Mouse (Mus musculus) C2C12 (cell line): Measurements from ENCODE around the gene Ciz1. TPM values are rescaled to one million over a fixed set of nuclear protein-coding genes. Genes with fewer than 3 reads are reported as not detected.

Experiments
- H3K27me3 ChIP-seq: one replicate; pipeline ENCODE4 v1.6.1; 2011; ENCODE audit not compliant: control insufficient read depth, insufficient read depth, insufficient read length
- H3K36me3 ChIP-seq: one replicate; pipeline ENCODE4 v1.6.1; 2011; ENCODE audit not compliant: control insufficient read depth, insufficient read depth
- H3K4me3 ChIP-seq: one replicate; pipeline ENCODE4 v1.5.1; 2011; ENCODE audit warnings: mild to moderate bottlenecking, control low read depth; ENCODE audit not compliant: poor library complexity, insufficient read depth, severe bottlenecking
- H3K79me2 ChIP-seq: one replicate; pipeline ENCODE4 v1.6.1; 2011; ENCODE audit not compliant: control insufficient read depth, insufficient read depth
- H3K79me3 ChIP-seq: one replicate; pipeline ENCODE4 v1.6.1; 2011; ENCODE audit warnings: low read depth, control low read depth
- H3ac ChIP-seq: one replicate; pipeline ENCODE3; 2011; ENCODE audit warnings: low read depth; ENCODE audit not compliant: control insufficient read depth, insufficient read length
- CEBPB ChIP-seq: IDR thresholded peaks from one replicate; pipeline ENCODE4 v1.6.1; 2011; ENCODE audit warnings: low read depth, mild to moderate bottlenecking, control low read depth, moderate library complexity
- CTCF ChIP-seq: IDR thresholded peaks from one replicate; pipeline ENCODE4 v1.5.1; 2011; ENCODE audit not compliant: control insufficient read depth, insufficient read depth, insufficient read length
- FOSL1 ChIP-seq: IDR thresholded peaks from one replicate; pipeline ENCODE4 v1.8.0; 2011; ENCODE audit warnings: mild to moderate bottlenecking, low read length; ENCODE audit not compliant: poor library complexity, insufficient read depth, severe bottlenecking
- MAX ChIP-seq: IDR thresholded peaks from one replicate; pipeline ENCODE4 v1.6.1; 2011; ENCODE audit warnings: mild to moderate bottlenecking, control low read depth
- MYOD1 ChIP-seq: IDR thresholded peaks from one replicate; pipeline ENCODE4 v1.6.1; 2011; ENCODE audit warnings: low read depth; ENCODE audit not compliant: control insufficient read depth, insufficient read length
- MYOG ChIP-seq: IDR thresholded peaks from one replicate; pipeline ENCODE4 v1.6.1; 2011; ENCODE audit not compliant: control insufficient read depth, insufficient read length; ENCODE audit errors: extremely low read depth
- USF1 ChIP-seq: IDR thresholded peaks from one replicate; pipeline ENCODE4 v1.6.1; 2011; ENCODE audit warnings: low read depth, mild to moderate bottlenecking, control low read depth, moderate library complexity
- polyA plus RNA-seq: library from polyadenylated mRNA; unstranded; fragments of >200 nt; fragmentation: generic; extraction: Trizol; gene quantifications from one replicate; pipeline ENCODE4 v1.2.1, GENCODE M21; 2012; ENCODE audit warnings: missing spikeins

Ciz1 gene
- polyA plus RNA-seq, 1 experiment: 43.5 TPM

DNA sequence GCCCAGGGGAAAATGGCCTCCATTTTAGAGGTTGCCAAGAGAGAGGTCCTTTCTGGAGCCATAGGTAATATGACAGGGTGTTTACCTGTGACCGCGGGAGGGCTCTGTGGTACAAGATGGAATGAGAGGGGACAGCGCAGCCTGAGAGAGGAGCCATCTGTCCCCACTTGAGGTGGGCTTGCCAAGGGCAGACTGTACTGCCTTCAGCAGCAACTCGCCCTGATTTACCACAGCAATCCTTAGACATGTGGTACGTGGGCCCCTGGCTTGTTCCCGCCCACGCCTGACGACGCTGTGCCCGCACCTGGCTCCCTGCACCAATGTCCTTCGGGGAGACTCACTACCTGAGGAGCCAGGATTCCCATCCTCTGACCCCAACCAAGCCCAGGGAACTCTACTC is 3.8 kb upstream of the Ciz1 start:
- Histone ChIP-seq H3ac (no peak overlapping the region), H3K79me3 (no peaks in the 10 kb centered on the region), H3K27me3 (no peaks in the 10 kb centered on the region), H3K36me3 (no peaks in the 10 kb centered on the region), H3K4me3 (no peak overlapping the region), H3K79me2 (peaks cover 8% of the 10 kb centered on the region)
- TF ChIP-seq USF1: no peak
- TF ChIP-seq FOSL1: no peak
- no peak for TF ChIP-seq MYOD1
- TF ChIP-seq CTCF: no peak

DNA sequence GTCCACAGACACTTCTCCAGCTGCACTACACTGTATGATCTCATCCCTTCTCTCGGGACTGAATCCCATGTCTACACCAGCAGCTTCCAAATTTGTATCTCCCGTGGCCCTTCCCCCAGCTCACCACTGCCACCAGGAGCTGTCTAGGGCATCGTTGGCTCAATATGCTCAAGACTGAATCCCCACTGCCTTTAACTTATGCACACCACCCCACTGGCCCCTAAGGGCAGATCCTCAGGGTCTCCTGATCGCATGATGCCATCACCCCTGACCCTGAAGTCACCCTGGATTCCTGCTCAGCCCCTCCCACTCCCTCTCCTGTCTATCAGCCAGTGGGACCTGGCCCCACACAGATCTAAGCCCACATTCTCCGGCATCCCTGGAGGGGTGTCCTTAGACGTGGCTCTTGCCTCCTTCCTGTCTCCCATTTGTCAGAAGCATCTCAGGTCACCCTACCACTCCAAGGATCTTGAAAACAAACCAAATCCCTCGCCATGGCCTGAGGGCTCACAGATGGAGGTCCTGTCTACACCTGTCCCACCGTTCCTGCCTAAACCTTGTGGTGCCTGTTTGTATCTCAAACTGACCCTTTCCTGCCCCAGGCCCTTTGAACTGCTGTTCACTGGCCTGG is 2.4 kb upstream of the Ciz1 start:
- Histone ChIP-seq H3K79me2 (peaks cover 8% of the 10 kb centered on the region), H3K36me3 (no peaks in the 10 kb centered on the region), H3ac (no peak overlapping the region), H3K79me3 (no peaks in the 10 kb centered on the region), H3K4me3 (no peak overlapping the region), H3K27me3 (no peaks in the 10 kb centered on the region)
- TF ChIP-seq MAX (no peak), CEBPB (no peak), MYOD1 (no peak), USF1 (no peak), CTCF (no peak), FOSL1 (no peak), MYOG (no peak)

DNA sequence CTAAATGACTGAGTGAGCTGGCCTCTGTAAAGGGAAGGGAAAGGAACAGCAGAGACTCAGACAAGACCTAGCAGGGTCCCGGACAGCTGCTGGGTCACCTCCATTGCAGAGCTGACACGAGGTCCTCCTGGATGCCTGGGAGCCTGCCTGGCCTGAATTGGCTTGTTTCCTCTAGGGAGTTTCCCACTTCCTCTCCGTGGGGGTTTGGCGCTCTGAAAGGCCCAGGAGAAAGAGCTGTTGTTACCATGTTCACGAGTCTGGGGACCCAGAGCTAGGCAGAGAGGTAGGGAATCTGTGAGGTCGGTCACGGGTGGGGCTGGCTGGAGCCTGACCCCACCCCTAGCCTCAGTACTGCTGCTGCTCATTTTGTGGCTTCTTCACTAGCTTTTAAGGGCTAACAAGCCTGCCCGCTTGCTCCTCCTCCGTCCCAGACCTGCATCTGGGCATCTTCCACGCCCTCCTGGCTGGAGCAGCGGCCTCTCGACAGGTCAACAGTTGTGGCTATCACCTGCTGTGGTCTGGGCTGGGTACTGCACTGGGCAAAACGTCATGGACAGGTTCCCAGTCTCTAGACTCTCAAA is 1.6 kb upstream of the Ciz1 start:
- no peaks in the 10 kb centered on the region for H3K27me3 ChIP-seq
- H3K36me3 ChIP-seq: no peaks in the 10 kb centered on the region
- no peak overlapping the region for H3ac ChIP-seq
- H3K79me2 ChIP-seq: peaks cover 8% of the 10 kb centered on the region
- no peak overlapping the region for H3K4me3 ChIP-seq
- no peaks in the 10 kb centered on the region for H3K79me3 ChIP-seq
- no peak for TF ChIP-seq FOSL1
- no peak for TF ChIP-seq MYOD1
- TF ChIP-seq MAX: no peak
- no peak for TF ChIP-seq CTCF
- TF ChIP-seq CEBPB: no peak
- no peak for TF ChIP-seq USF1
- no peak for TF ChIP-seq MYOG

DNA sequence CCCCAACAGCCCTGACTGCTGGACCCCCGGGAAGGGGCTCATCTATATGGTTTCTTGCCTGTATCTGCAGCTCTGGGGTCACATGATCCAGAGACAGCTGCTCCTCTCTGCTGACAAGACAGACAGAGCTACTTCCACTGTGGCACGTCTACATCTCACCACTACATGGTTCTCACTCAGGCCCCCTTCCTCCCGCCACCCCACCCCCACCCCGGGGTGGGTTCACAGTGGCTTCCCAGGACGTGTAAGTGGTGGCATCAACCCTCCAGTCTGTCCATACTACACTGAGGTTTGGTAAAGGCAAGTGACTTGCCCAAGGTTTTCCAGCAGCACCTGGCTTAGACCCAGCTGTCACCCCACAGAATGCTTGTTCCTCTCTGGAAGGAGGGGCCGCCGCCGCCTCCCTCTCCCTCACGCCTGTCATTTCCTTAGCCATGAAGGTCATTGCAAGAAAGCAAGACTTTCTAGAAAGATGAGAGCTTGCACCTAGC is 611 bp upstream of the Ciz1 start:
- Histone ChIP-seq H3K36me3 (no peaks in the 10 kb centered on the region), H3K79me2 (peaks cover 8% of the 10 kb centered on the region), H3K4me3 (no peak overlapping the region)

DNA sequence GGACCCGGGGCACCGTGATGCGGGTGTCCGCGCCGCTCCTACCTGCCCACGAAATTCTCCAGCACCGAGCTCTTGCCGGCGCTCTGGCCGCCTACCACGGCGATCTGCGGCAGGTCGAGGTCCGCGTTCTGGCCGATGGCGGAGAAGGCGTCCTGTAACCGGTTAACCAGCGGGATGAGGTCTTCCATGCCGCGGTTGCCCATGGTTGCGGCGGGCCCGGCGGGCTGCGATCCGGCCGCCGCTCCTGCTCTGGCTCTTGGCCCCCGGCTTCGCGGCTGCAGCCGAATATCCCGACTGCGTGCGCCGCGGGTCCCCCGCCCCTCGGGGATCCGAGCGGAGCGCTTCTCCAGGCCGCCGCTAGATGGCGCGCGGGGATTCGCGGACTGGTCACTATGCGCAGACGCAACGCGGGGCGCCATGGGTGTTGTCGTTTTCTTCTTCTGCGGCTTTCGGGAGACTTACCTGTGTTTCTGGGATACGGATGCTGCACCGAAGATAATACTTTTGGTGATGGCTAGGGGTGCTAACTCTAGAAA is 948 bp downstream of the Ciz1 start, which contains the start of gene Dnm1:
TSS of gene Dnm1 (minus strand) at position 332 of the 536 bp plus-strand sequence.
- Histone ChIP-seq H3K79me2 (peaks cover 8% of the 10 kb centered on the region), H3K4me3 (peak within 1 kb of the TSS; percentile 55)
- TF ChIP-seq CTCF: peak; percentile 98
- TF ChIP-seq USF1: no peak
- TF ChIP-seq MYOD1: no peak
- peak; percentile 53 for TF ChIP-seq MAX

More for the DNA sequence above, 611 bp upstream of the Ciz1 start:
- Histone ChIP-seq H3ac (no peak overlapping the region), H3K27me3 (no peaks in the 10 kb centered on the region), H3K79me3 (no peaks in the 10 kb centered on the region)
- TF ChIP-seq MYOG (no peak), USF1 (peak; percentile 39)

DNA sequence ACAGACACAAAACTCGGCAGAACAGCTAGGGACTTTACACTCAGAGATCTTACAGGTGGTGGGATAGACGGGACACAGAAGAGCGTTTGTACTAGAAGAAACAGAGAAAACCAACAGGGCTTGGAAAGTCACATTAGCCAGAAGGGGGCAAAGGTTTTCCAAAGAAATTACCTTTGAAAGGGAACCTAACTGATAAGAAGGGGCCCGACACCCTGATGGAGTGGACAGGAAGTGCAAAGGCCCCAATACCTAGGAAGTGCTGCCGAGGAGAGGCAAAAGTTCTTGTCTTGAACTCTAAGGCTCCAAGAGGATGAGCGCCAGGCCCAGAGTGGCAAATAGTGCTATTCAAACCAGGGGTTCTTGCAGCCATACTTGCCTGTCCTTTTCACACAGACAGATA is 1.7 kb downstream of the Ciz1 start:
- Histone ChIP-seq H3K27me3 (peaks cover 3% of the 10 kb centered on the region), H3K4me3 (no peak overlapping the region), H3K79me3 (no peaks in the 10 kb centered on the region), H3ac (no peak overlapping the region), H3K79me2 (peaks cover 8% of the 10 kb centered on the region), H3K36me3 (no peaks in the 10 kb centered on the region)
- TF ChIP-seq MAX (no peak), CEBPB (no peak), USF1 (no peak), MYOD1 (no peak), MYOG (no peak)

More for the DNA sequence above, 948 bp downstream of the Ciz1 start, which contains the start of gene Dnm1:
- no peaks in the 10 kb centered on the region for H3K36me3 ChIP-seq
- H3ac ChIP-seq: peak within 1 kb of the TSS; percentile 60
- H3K79me3 ChIP-seq: no peaks in the 10 kb centered on the region
- no peaks in the 10 kb centered on the region for H3K27me3 ChIP-seq
